Mouse (Mus musculus) small intestine, adult 2 months (tissue): ENCODE results near the gene Lhx3.

Experiments used
- CTCF ChIP-seq: fragments of 200-500 bp; IDR thresholded peaks from 2 replicates; pipeline ENCODE4 v1.5.1; 2012; ENCODE audit warnings: low read depth, mild to moderate bottlenecking, control low read depth, inconsistent platforms, low read length, moderate library complexity, mixed read lengths; ENCODE audit not compliant: insufficient replicate concordance, insufficient read length; ENCODE audit errors: extremely low read depth
- POLR2A ChIP-seq: fragments of 200-500 bp; IDR thresholded peaks from 2 replicates; pipeline ENCODE4 v1.6.1; 2012; ENCODE audit warnings: low read depth, mild to moderate bottlenecking, control low read depth, inconsistent platforms, low read length, moderate library complexity

GRCm38 (mm10) chr2:26168843-26169579 is 39.1 kb downstream of the Lhx3 start:
- TF ChIP-seq CTCF (no peak), POLR2A (no peak)
